Mouse (Mus musculus) liver, embryonic 14.5 days (tissue): Measurements from ENCODE around the gene 9930104L06Rik.

Source experiments
- CTCF ChIP-seq: IDR thresholded peaks from 2 replicates; pipeline ENCODE4 v1.5.1; 2016; ENCODE audit warnings: antibody characterized with exemption, low read depth, control low read depth
- EP300 ChIP-seq: IDR thresholded peaks from 2 replicates; pipeline ENCODE4 v1.6.1; 2016; ENCODE audit warnings: antibody characterized with exemption, low read depth

- no peak for TF ChIP-seq CTCF
- no peak for TF ChIP-seq EP300
These were observed 24.1 kb downstream of the 9930104L06Rik start for GRCm38 (mm10) chr4:124960940-124961339.
